Mouse (Mus musculus): ENCODE data around the gene Spns1. TPM values are rescaled to one million over a fixed set of nuclear protein-coding genes. Genes with fewer than 3 reads are reported as not detected.
"Not testable (repeated sequence)": the region's sequence is repeated elsewhere in the genome, so short reads cannot be mapped to it uniquely, and the experiment has no call there.

Spns1 gene
- polyA plus RNA-seq, 1 experiment from 2014 or later, result 77.5 TPM

DNA sequence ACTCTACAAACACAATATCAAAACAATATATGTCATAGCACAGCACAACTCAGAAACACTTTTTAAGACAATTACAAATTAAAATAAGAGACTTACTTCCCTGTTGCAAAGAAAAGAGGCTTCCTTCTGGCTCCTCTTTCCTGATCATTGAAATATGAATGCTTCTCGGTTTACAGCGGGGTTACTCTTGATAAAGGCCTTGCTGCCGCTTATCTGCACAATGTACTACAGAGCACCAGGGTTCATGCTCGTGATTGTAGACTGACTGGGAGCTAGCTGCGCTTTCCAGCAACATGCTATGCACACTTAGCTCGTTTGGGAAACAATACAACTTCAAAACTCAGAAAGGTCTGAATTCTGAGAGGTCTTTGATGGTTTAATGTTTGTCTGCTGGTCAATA, 20.0 kb upstream of the Spns1 start:
- peak overlapping the region; percentile 36 for H3K4me2 ChIP-seq
- no peaks in the 10 kb centered on the region for H3K27me3 ChIP-seq
- H3K4me1 ChIP-seq (replicated peaks), result peaks cover 11% of the 10 kb centered on the region; the same call in 1 of the 2 replicates
- H3K4me3 ChIP-seq, result peak overlapping the region; percentile 4; the same call in 1 of the 2 replicates
- ATAC-seq (ENCODE audit: low FRiP score), result no peak
- no peaks in the 10 kb centered on the region for H3K36me3 ChIP-seq
- no peak overlapping the region for H3K9ac ChIP-seq
- H3K27ac ChIP-seq, result no peak overlapping the region
- H3K9me3 ChIP-seq, result no peaks in the 10 kb centered on the region
- 63% methylated on average over 6 of the region's 6 CpGs for WGBS

DNA sequence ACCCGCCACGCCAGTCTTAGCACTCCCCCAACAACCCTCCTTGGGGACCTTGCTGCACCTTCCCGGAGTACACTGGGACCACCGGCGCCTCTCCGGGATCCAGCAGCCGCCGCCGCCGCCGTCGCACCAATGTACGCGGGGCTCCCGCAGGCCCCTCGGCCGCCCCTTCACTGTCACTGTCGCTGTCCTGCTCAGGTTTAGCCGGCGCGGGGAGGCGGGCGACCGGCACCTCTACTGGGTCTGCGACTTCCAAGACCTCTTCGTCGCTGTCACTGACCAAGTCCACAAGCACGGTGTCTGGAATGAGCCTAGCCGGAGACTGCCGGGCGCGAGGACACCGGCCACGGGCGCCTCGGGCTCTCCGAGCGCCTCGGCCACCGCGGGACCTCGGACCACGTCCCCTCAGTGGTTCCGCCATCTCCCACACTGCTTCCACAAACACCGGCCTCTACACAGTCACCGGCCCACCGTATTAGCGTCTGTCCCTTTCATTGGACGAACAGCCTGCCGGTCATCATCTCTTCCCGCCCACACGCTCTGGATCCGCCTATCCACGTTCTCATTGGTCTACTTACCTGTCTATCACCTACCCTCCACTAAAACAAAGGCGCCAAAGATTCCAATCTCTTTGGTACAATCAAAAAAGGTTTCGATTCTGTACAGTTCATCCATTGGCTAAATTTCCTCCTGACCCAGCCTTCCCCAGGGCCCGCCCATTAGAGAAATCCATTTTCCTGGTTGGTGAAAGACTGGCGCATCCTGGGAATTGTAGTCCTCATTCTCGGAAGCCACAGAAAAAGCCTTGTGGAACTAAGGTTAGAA, 19.3 kb upstream of the Spns1 start, which contains the start of gene Nfatc2ip:
Gene Nfatc2ip, minus strand, starts transcription at position 440 of the 822 bp plus-strand sequence.
- Histone ChIP-seq H3K27ac (peak within 1 kb of the TSS; percentile 77), H3K4me2 (peak within 1 kb of the TSS; percentile 83), H3K36me3 (peaks cover 3% of the 10 kb centered on the region; the same call in 1 of the 2 replicates), H3K4me3 (peak within 1 kb of the TSS; percentile 86), H3K9ac (peak within 1 kb of the TSS; percentile 82), H3K27me3 (no peaks in the 10 kb centered on the region), H3K9me3 (no peaks in the 10 kb centered on the region), H3K4me1 (replicated peaks) (peaks cover 11% of the 10 kb centered on the region; the same call in 1 of the 2 replicates)
- peak; percentile 100 for ATAC-seq (ENCODE audit: low FRiP score)
- under 1% methylated on average over 53 of the region's 59 CpGs for WGBS

DNA sequence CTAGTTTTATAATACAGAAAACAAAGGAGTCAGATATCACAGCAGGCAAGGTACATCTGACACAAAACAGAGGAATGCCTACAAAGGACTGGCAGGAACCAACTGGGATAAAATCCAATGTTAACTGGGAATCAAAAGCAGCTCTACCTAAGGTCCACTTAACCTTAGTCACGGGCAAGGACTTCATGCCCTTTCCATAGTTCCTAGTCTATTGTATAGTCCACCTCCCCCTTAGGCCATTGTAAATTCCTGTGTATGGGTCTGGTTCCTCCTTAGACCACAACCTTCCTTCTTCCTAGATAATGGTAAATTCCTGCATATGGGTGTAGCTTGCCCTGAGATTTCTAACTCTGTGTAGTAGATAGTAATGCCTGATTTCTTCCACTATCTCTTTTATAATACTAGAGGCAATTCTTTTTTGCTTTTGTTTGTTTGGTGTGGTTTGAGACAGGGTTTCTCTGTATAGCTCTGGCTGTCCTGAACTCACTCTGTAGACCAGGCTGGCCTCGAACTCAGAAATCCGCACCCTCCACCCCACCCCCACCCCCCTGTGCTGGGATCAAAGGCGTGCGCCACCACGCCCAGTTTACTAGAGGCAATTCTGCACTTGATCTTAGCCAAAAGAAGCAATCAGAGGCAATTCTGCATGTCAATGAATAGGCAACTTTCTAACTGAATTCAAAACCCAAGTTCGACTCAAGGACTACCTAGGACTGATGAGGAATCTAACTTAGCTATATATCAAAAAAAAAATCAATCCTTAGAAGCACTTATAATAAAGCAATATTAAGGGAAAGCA, 15.0 kb upstream of the Spns1 start:
- Histone ChIP-seq H3K36me3 (peaks cover 44% of the 10 kb centered on the region), H3K4me1 (replicated peaks) (peaks cover 11% of the 10 kb centered on the region; the same call in 1 of the 2 replicates)
- not testable (repeated sequence) for ATAC-seq (ENCODE audit: low FRiP score); H3K4me3 ChIP-seq; H3K9me3 ChIP-seq; H3K4me2 ChIP-seq; H3K27me3 ChIP-seq; H3K9ac ChIP-seq; H3K27ac ChIP-seq
- 93% methylated on average over 7 of the region's 7 CpGs for WGBS

DNA sequence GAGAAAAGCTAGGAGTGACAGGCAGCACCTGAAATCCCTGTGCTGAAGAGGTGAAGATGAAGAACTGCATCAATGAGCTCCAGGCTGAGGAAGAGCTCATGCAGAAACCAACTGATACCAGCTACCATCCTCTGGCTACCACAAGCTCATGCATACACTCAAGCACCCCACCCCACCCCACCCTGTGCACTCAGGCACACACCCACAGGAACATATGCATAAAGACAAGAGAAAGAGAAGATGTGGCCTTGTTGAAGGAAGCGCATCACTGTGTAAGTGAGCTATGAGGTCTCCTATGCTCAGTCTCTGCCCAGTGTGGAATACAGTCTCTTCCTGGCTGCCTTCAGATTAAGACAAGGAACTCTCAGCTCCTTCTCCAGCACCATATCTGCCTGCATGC, 10.9 kb upstream of the Spns1 start:
- Histone ChIP-seq H3K27ac (no peak overlapping the region), H3K36me3 (peaks cover 73% of the 10 kb centered on the region), H3K27me3 (no peaks in the 10 kb centered on the region), H3K9me3 (no peaks in the 10 kb centered on the region), H3K9ac (no peak overlapping the region), H3K4me2 (no peak overlapping the region), H3K4me1 (replicated peaks) (no peaks in the 10 kb centered on the region), H3K4me3 (no peak overlapping the region)
- WGBS, result 100% methylated on average over 1 of the region's 1 CpGs
- no peak for ATAC-seq (ENCODE audit: low FRiP score)

DNA sequence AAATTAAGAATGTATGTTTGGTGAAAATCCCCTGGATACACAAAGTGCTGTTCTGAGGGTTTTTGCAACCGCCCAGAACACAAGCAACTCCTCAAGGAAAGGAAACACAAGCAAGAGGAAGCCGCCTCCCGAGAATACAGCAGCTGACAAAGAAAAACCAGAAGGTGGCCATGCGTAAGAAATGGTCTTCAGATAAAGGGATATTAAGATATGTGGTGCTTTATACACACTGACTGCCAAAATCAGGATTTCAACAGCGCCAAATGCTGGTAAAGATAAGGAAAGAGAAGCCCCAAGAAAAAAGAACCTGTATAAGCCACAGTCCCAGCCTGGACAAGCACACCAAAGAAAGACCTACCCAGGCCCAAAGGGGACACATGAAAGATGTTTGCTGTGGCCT, 6.3 kb upstream of the Spns1 start:
- no peak overlapping the region for H3K4me2 ChIP-seq
- H3K9ac ChIP-seq, result no peak overlapping the region
- H3K36me3 ChIP-seq, result peaks cover 41% of the 10 kb centered on the region
- H3K27ac ChIP-seq, result no peak overlapping the region
- H3K27me3 ChIP-seq, result no peaks in the 10 kb centered on the region
- no peaks in the 10 kb centered on the region for H3K9me3 ChIP-seq
- H3K4me3 ChIP-seq, result no peak overlapping the region
- no peak for ATAC-seq (ENCODE audit: low FRiP score)
- no peaks in the 10 kb centered on the region; the same call in 1 of the 2 replicates for H3K4me1 ChIP-seq (replicated peaks)
- WGBS, result 84% methylated on average over 5 of the region's 5 CpGs

DNA sequence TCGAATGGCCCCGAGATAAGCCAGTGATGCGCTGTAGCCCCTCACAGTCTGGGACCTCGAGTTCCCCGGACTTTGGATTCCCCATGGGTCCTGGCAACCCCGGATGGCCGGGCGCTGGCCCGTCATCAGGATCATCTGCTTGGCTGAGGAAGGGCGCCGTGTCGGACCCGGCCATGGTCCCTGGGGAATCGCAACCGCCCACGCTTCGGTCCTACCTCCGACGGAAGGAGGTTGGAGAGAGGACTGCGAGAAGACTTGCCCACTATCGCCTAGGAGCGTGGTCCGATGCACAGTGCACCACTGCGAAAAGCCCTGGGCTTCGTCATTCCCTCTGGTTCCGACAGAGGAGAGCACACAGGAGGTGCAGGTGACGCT, 360 bp downstream of the Spns1 start:
- ATAC-seq (ENCODE audit: low FRiP score), result peak; percentile 74
- H3K36me3 ChIP-seq, result peaks cover 31% of the 10 kb centered on the region
- peaks cover 30% of the 10 kb centered on the region for H3K4me1 ChIP-seq (replicated peaks)
- WGBS, result 1% methylated on average over 27 of the region's 27 CpGs
- peak overlapping the region; percentile 71 for H3K27ac ChIP-seq
- peak overlapping the region; percentile 89 for H3K9ac ChIP-seq
- no peaks in the 10 kb centered on the region for H3K9me3 ChIP-seq
- peak overlapping the region; percentile 99 for H3K4me2 ChIP-seq
- H3K4me3 ChIP-seq, result peak overlapping the region; percentile 85
- no peaks in the 10 kb centered on the region for H3K27me3 ChIP-seq

DNA sequence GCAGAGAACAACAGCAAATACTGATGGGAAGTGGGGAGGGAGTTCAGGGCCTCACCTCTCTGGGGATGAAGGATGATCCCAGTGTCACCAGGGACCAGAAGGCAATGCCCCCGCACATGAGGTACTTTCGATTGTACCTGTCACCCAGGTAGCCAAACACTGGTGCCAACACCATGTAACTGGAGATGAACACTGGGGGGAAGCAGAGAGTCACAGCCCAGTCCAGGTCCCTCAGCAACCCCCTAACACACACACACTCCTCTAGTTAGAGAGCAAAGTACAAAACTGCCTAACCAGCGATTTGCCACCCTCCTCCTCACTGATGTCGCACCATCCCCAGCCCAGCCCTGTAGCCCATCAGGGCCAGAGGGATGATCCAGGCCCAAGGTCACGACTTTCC, 2.2 kb downstream of the Spns1 start:
- WGBS, result 78% methylated on average over 5 of the region's 5 CpGs
- H3K4me3 ChIP-seq, result no peak overlapping the region
- H3K27me3 ChIP-seq, result no peaks in the 10 kb centered on the region
- peaks cover 30% of the 10 kb centered on the region for H3K4me1 ChIP-seq (replicated peaks)
- H3K27ac ChIP-seq, result no peak overlapping the region
- peaks cover 50% of the 10 kb centered on the region for H3K36me3 ChIP-seq
- H3K4me2 ChIP-seq, result no peak overlapping the region
- no peaks in the 10 kb centered on the region for H3K9me3 ChIP-seq
- H3K9ac ChIP-seq, result 0 out of 2 replicates have a peak overlapping the region, but pooled peaks have one; percentile 19
- no peak for ATAC-seq (ENCODE audit: low FRiP score)

DNA sequence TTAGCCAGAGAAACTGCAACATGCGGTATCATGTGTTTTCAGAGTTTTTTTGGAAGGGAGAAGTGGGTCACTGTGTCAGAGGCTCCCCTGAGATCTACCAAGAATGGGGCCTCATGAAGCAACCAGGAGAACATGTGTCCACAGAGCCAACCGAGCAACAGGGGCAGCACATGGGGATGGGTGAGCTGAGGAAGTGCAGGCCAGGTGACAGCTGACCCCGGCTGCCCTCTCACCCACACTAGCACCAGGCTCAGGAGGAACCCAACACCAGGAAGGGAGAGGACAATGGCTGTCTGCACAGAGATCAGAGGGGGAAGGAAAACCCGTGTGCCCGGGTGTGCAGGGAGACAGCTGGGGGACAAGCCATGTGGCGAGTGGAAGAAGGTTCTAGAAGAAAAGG, 2.7 kb downstream of the Spns1 start:
- Histone ChIP-seq H3K4me1 (replicated peaks) (peaks cover 30% of the 10 kb centered on the region), H3K27ac (no peak overlapping the region), H3K4me2 (no peak overlapping the region), H3K27me3 (no peaks in the 10 kb centered on the region), H3K36me3 (peaks cover 55% of the 10 kb centered on the region), H3K4me3 (no peak overlapping the region), H3K9ac (no peak overlapping the region), H3K9me3 (no peaks in the 10 kb centered on the region)
- WGBS, result 81% methylated on average over 6 of the region's 6 CpGs
- ATAC-seq (ENCODE audit: low FRiP score), result no peak

DNA sequence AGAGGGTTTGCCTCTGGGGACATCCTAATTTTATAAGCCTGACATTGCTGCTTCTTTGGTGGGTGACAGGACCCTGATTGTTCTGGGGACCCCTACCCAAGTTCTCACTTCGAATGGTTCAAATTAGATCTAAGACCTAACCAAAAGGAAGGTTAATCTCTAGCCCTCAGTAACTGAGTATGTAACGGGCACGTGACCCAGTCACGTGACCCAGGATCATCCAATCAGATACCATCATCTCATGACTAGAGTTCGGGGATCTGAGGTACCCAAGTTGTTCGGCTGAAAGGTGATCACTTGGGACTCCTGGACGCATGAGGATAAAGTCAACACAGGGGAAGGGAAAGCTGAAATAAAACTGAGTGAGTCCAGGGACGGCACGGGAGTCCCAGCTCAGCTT, 4.2 kb downstream of the Spns1 start:
- Histone ChIP-seq H3K9ac (no peak overlapping the region), H3K27me3 (no peaks in the 10 kb centered on the region), H3K4me3 (no peak overlapping the region), H3K9me3 (no peaks in the 10 kb centered on the region), H3K36me3 (peaks cover 69% of the 10 kb centered on the region), H3K27ac (no peak overlapping the region), H3K4me1 (replicated peaks) (peaks cover 26% of the 10 kb centered on the region), H3K4me2 (no peak overlapping the region)
- WGBS, result 92% methylated on average over 9 of the region's 9 CpGs
- ATAC-seq (ENCODE audit: low FRiP score), result no peak

DNA sequence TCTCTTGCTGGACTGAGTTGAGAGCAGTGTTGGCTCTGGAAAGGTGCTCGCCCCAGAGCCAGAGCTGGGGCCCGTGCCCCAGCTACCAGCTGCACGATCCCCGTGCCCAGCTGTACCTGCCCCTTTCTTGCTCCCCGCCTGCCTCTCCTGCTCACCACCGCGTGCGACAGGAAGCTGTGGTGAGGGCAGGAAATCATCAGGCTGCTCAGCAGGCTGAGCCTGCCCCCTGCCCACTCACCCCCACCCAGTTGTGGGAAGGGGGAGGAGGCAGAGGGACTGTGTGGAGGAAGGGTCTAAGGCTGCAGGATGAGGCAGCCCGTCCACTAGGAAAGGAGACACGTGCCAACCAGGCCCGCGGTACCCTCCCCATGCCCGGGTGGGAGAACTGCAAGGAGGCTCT, 7.9 kb downstream of the Spns1 start, which contains the start of gene Lat:
Gene Lat, minus strand, starts transcription at position 178 of the 400 bp plus-strand sequence.
- Histone ChIP-seq H3K4me1 (replicated peaks) (0 out of 2 replicates have a peak, but pooled peaks cover 2% of the 10 kb centered on the region), H3K27me3 (no peaks in the 10 kb centered on the region), H3K36me3 (peaks cover 77% of the 10 kb centered on the region), H3K4me3 (no peak within 1 kb of the TSS), H3K9ac (no peak within 1 kb of the TSS), H3K4me2 (no peak within 1 kb of the TSS), H3K9me3 (no peaks in the 10 kb centered on the region), H3K27ac (no peak within 1 kb of the TSS)
- WGBS, result 82% methylated on average over 13 of the region's 13 CpGs
- ATAC-seq (ENCODE audit: low FRiP score), result no peak

DNA sequence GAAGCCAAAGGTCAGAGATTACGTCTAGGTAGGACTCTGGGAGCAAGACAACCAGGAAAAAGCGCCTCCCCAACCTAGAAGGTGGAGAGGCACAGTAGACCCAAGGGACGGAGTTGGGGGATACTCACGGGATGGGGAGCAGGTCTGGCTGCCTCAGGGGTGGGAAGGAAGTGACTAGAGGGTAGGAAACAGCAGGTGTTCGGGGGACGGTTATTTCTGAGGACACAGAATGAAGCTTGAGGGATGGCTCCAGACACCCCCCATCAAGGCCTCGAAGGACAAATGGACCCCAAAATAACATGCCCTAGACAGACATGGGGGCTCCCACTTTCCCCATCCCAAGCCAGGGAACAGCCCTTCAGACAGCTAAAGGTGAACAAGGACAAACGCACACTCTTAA, 8.9 kb downstream of the Spns1 start:
- Histone ChIP-seq H3K36me3 (peaks cover 75% of the 10 kb centered on the region), H3K4me3 (no peak overlapping the region), H3K9me3 (no peaks in the 10 kb centered on the region), H3K4me2 (no peak overlapping the region), H3K27me3 (no peaks in the 10 kb centered on the region), H3K27ac (no peak overlapping the region), H3K4me1 (replicated peaks) (no peaks in the 10 kb centered on the region), H3K9ac (no peak overlapping the region)
- 92% methylated on average over 8 of the region's 8 CpGs for WGBS
- ATAC-seq (ENCODE audit: low FRiP score), result no peak

DNA sequence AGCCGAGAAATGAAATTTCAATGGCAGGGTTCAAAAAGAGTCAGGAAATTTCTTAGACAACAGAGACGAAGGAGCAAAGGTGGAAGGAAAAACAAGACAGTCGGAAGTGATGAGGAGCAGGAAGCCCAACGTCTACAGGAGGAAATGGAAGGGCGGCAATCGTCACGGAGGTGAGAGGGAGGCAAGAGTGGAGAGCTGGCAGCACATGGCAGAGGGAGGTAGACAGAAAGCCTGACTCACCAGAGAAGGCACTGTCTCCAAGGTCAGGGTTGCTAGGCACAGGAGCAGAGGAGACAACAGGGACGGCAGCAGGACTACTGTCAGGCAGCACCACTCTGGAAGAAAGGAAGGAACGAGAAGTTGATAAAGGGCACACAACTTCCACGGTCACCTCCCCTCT, 9.6 kb downstream of the Spns1 start:
- Histone ChIP-seq H3K9ac (no peak overlapping the region), H3K27me3 (no peaks in the 10 kb centered on the region), H3K27ac (no peak overlapping the region), H3K4me1 (replicated peaks) (no peaks in the 10 kb centered on the region), H3K9me3 (no peaks in the 10 kb centered on the region), H3K4me2 (no peak overlapping the region), H3K36me3 (peaks cover 68% of the 10 kb centered on the region), H3K4me3 (no peak overlapping the region)
- no peak for ATAC-seq (ENCODE audit: low FRiP score)
- 91% methylated on average over 10 of the region's 10 CpGs for WGBS
